Mouse (Mus musculus) Patski (cell line): ENCODE measurements around the gene Fut1. TPM values are rescaled to one million over a fixed set of nuclear protein-coding genes. Genes with fewer than 3 reads are reported as not detected.

Experiments
- ATAC-seq: fragments of 100-300 bp; one replicate; pipeline ENCODE4 v1.8.0; 2021
- CTCF ChIA-PET: fragments of 350-600 bp; sonication (Branson Sonifier 250); formaldehyde crosslinking; loops from one replicate; lab custom pipeline; 2022; ENCODE audit warnings: inconsistent platforms; lab: Charles Lee
- POLR2A ChIA-PET: fragments of 350-600 bp; sonication (Branson Sonifier 250); formaldehyde crosslinking; loops from one replicate; lab custom pipeline; 2022; ENCODE audit warnings: antibody characterized with exemption, inconsistent platforms; lab: Charles Lee
- DNase-seq: peaks from one replicate; pipeline ENCODE4 v3.0.0-alpha.2; 2011; ENCODE audit warnings: low read depth, low spot score
- H3K27me3 ChIP-seq: fragments of 371-371 bp; one replicate; pipeline ENCODE4 v1.5.1; 2021
- CTCF ChIP-seq: fragments of 100-300 bp; IDR thresholded peaks from one replicate; pipeline ENCODE4 v1.5.1; 2021
- in situ Hi-C: fragments of 300-500 bp; cut with MboI; formaldehyde crosslinking; loops from 3 replicates; pipeline ENCODE4 v1.11.1; 2018; ENCODE audit warnings: low pct_unique_long_range_greater_than_20kb, mixed read lengths
- polyA plus RNA-seq: library from polyadenylated mRNA; unstranded; gene quantifications from one replicate; pipeline ENCODE4 v1.2.3, GENCODE M21; 2021

The Fut1 gene
- 0.91 TPM for polyA plus RNA-seq

- in situ Hi-C loops, result no loop called here
- DNase-seq (no peak), ATAC-seq (no peak)
- no peaks in the 10 kb centered on the region for H3K27me3 ChIP-seq
- ChIA-PET POLR2A (no interaction called here), CTCF (interaction anchor here (1.1 to 2.3 kb wide), 4 partner anchors 11 to 66 kb away, joined by 3 to 14 read pairs (median 6); partner anchors contain the start of genes Ntn5 and Rasip1)
- no peak for TF ChIP-seq CTCF
Observed at GRCm38 (mm10) chr7:45617042-45617695, at the start of gene Fut1. Fut1 (plus strand) TSS chr7:45617289.

DNA sequence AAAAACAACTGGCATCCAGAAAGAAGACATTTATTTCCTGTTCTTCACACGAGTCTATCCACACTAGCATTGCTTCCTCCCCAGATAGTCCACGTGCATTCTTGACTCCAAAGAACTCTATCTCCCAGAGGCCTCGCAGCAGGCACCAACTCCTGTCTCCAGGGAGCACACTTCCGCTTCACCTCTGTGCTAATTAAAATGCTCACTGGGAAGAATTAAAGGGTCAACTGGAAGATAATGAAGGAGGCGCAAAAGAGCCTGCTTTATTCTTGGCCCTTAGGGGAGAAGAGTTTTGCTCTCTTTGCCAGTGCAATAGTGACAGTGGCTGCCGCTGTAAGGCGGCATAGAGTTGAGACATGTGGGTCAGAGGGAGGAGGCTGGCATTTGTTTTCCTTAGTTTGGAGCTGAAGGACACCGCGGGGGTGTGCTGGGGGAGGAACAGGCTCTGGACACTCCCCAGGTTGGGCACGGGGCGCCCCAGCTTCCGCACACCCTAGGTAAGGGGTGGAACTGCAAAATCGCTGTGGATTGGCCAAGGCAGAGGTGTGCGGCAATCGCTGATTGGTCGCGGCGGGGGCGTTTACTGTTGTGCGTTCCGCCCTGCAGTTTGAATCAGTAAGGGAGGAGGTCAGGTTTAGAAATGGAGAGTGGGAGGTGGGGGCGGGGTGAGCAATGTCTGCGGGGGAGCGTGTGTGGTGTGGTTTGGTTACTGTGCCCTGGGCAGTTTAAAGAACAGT, 49.1 kb upstream of the Fut1 start:
- in situ Hi-C loops, result loop anchor here (10.0 kb wide), 1 partner anchor 117 kb away; the partner anchor contains the start of gene Ntn5
- ChIA-PET CTCF (interaction anchor here (0.7 to 4.5 kb wide), 4 partner anchors 12 to 115 kb away, joined by 3 to 16 read pairs (median 6); partner anchors contain the start of gene Ntn5), POLR2A (no interaction called here)
- DNase-seq, result peak; percentile 24
- peak; percentile 79 for ATAC-seq
- no peaks in the 10 kb centered on the region for H3K27me3 ChIP-seq
- TF ChIP-seq CTCF, result no peak

- CTCF ChIA-PET, result interaction anchor here (0.7 to 4.5 kb wide), 4 partner anchors 13 to 114 kb away, joined by 3 to 16 read pairs (median 6); partner anchors contain the start of gene Ntn5
- no peak for ATAC-seq
- POLR2A ChIA-PET, result no interaction called here
- no peak for TF ChIP-seq CTCF
- DNase-seq, result no peak
- no peaks in the 10 kb centered on the region for H3K27me3 ChIP-seq
- in situ Hi-C loops, result loop anchor here (10.0 kb wide), 1 partner anchor 116 kb away; the partner anchor contains the start of gene Ntn5
Observed at GRCm38 (mm10) chr7:45568601-45569473, 48.3 kb upstream of the Fut1 start.

GRCm38 (mm10) chr7:45570103-45570741, 46.9 kb upstream of the Fut1 start, which contains the start of gene Bcat2:
Bcat2 (plus strand) TSS chr7:45570153.
- ChIA-PET POLR2A (no interaction called here), CTCF (interaction anchor here (1.9 to 2.8 kb wide), 2 partner anchors 9 to 19 kb away, joined by 6 to 16 read pairs; no protein-coding TSS in a partner anchor)
- in situ Hi-C loops, result no loop called here
- no peaks in the 10 kb centered on the region for H3K27me3 ChIP-seq
- DNase-seq, result no peak
- no peak for TF ChIP-seq CTCF
- ATAC-seq, result peak; percentile 55

DNA sequence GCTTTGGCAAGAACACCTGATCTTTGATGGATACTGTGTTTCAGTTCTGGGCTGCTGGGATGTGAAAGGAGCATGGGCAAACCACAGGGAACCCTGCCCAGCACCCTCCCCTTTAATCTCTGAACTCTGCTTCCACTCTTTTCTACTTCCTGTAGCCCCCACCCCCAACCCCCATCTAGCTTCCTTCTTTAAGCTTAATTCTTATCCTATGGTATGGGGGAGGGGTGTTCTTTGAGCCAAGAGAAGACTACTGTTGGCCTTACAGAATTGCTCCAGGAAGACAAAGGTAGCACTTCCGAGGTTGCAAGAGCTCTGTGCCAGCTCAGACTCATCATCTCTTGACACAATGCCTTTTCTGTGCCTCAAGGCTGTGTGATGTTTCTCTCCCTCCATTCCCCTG, 45.1 kb upstream of the Fut1 start:
- DNase-seq (no peak), ATAC-seq (no peak)
- in situ Hi-C loops, result no loop called here
- POLR2A ChIA-PET, result interaction anchor here (1.3 kb wide), 1 partner anchor 106 kb away, joined by 4 read pairs; no protein-coding TSS in a partner anchor
- CTCF ChIA-PET, result interaction anchor here (1.0 to 2.8 kb wide), 6 partner anchors 9 to 110 kb away, joined by 3 to 16 read pairs (median 6); no protein-coding TSS in a partner anchor
- no peak for TF ChIP-seq CTCF
- H3K27me3 ChIP-seq, result no peaks in the 10 kb centered on the region

DNA sequence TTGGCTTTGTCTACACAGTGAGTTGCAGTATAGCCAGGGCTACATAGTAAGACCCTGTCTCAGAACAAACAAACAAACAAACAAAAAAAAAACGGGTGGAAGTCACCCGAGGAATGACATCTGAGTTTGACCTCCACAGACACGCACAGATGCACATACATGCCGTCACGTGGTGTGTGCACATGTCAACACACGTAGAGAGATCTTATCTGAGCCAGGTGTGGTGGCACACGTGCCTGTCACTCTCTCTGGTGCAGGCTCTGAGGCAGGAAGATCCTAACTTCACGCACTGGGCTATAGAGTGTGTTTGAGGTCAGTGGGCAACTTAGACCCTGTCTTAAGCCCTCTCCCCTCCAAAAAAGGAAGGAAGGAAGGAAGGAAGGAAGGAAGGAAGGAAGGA, 43.1 kb upstream of the Fut1 start:
- in situ Hi-C loops, result no loop called here
- no peak for TF ChIP-seq CTCF
- DNase-seq, result no peak
- ChIA-PET CTCF (no interaction called here), POLR2A (no interaction called here)
- ATAC-seq, result no peak
- H3K27me3 ChIP-seq, result no peaks in the 10 kb centered on the region

DNA sequence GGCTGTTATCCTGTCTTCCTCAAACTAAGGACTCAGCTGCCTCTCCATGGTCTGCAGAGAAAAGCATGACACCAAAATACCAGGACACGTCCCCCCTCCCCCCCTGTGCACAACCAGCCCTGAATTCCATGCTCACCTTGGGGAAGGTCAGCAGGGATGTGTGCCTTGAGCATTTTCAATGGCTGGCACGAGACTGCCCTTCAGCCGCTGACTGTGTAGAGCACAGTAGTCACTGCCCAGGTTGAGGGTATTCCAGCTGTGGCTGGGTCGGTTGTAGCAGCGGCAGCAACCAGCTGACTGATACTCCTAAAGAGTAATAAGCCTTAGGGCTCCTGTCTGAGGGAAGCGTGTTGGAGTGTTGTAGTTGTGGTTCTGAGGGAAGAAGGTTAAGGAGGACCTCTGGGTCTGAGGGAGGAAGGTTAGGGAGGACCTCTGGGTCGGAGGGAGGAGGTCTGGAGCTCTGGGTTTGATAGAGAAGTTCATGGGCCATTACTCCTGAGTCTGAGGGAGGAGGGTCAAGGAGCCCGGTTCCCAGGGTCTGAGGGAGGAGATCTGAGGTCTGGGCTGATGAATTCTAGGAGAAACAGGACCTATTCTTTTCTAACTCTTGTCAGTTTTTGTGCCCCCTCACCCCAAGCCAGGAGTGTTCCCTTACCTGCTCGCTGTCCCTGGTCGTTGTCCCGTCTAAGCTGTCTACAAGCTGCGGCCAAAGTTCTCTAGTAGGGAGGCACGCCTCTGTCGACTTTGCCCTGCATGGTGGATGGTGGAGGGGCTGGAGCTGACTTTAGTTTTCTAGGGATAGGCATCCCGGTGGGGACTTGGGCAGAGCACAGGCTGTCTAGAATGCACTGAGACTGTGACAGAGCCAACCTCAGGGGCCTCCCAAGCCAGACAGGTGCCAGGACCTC, 42.4 kb upstream of the Fut1 start:
- no peak for DNase-seq
- in situ Hi-C loops, result no loop called here
- no peak for ATAC-seq
- H3K27me3 ChIP-seq, result no peaks in the 10 kb centered on the region
- CTCF ChIA-PET, result interaction anchor here (2.7 kb wide), 1 partner anchor 11 kb away, joined by 6 read pairs; no protein-coding TSS in a partner anchor
- no peak for TF ChIP-seq CTCF
- POLR2A ChIA-PET, result no interaction called here

- ATAC-seq, result no peak
- no peak for TF ChIP-seq CTCF
- no peak for DNase-seq
- CTCF ChIA-PET, result interaction anchor here (1.0 to 2.1 kb wide), 4 partner anchors 10 to 31 kb away, joined by 4 to 7 read pairs (median 6); partner anchors contain the start of gene Hsd17b14
- no peaks in the 10 kb centered on the region for H3K27me3 ChIP-seq
- POLR2A ChIA-PET, result interaction anchor here (0.5 kb wide), 1 partner anchor 28 kb away, joined by 3 read pairs; no protein-coding TSS in a partner anchor
- in situ Hi-C loops, result no loop called here
Observed at GRCm38 (mm10) chr7:45585923-45586322, 31.2 kb upstream of the Fut1 start.
